Mouse (Mus musculus): ENCODE data around the gene Cyp2b23. TPM values are rescaled to one million over a fixed set of nuclear protein-coding genes. Genes with fewer than 3 reads are reported as not detected.
"Not testable (repeated sequence)": the region's sequence is repeated elsewhere in the genome, so short reads cannot be mapped to it uniquely, and the experiment has no call there.

The Cyp2b23 gene
- total RNA-seq (2021), result not detected

DNA sequence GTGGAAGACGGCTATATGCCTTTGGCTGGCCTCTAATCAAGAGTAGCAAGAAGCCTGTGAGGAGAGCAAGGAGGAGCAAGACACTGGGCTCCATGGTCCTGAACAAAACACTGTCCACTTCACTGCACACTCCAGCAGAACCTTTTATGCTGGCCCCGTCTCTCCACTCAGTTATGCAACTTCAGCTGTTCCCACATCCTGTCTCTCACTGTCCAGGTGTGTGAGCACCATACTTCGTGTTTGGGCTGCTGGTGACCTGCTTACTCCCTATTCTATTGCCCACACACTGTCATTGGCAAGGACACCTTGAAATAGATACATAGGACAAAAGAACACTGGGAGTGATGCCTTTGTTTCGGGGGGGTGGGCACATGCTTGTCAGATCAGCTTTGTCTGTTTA is at the start of gene Cyp2b23:
Cyp2b23 (minus strand) TSS at position 101 of the 400 bp plus-strand sequence.
- intact Hi-C loops (cut with DNase I), result no loop called here
- DNase-seq, result no peak

DNA sequence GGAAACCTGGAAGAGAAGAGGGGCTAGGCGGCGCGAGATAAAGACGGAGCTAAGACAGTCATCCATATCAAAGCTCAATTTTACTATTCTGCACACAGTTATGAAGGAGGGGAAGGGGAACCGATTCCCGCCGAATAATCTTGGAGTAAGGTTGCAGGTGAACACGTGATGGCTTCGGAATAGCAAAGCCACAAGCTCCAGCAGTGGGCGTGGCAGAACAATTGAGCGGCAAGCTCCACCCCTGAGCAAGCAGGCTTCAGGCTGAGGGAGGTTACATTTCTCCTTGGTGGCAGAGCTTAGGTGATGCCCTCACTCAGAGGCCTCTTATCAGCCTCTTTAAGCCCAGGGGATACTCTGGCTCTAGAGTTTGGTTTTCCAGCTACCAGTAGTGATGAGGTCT is 24.8 kb upstream of the Cyp2b23 start:
- intact Hi-C loops (cut with DNase I), result no loop called here
- DNase-seq, result no peak

GRCm38 (mm10) chr7:26707061-26707460 is 20.8 kb upstream of the Cyp2b23 start:
- no peak for DNase-seq
- intact Hi-C loops (cut with DNase I), result no loop called here

GRCm38 (mm10) chr7:26706191-26706590 is 20.0 kb upstream of the Cyp2b23 start:
- intact Hi-C loops (cut with DNase I), result not testable (repeated sequence)

DNA sequence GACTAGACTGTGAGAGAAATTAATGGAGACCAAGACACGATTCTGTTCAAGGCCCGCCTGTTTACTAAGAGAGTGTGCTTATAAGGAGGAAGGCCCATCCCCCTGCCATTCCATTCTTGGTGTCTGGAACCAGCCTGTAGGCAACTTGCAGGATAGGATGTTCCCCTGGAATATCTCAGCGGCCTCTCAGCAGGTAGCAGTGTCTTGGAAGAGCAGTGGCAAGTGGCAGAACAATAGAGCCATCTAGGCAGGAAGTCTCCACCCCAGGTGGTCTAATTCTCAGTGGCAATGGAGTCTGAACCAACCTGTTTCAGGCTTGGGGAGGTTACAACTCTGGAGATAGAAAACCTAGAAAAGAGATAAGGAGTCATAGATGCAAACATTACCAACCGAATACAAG is 13.9 kb upstream of the Cyp2b23 start:
- intact Hi-C loops (cut with DNase I), result no loop called here
- DNase-seq, result no peak

More at GRCm38 (mm10) chr7:26706191-26706590, 20.0 kb upstream of the Cyp2b23 start:
- not testable (repeated sequence) for DNase-seq

DNA sequence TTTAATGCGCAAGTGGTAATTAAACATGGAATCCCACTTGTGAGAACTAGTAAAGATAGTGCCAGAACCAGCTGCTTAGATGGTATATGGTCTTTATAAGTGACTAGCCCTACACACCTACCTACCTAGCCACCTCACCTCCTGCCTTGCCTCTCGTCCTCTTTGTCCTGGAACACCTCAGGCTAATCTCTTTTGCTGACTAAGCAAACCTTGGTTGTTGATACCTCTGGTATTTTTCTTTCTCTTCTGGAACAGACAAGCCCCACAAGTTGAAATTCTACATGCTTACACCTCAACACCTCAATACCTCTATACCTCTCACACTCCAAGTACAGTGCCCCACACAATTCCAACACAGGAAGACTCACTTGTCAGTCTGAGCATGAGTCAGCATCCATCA is 524 bp downstream of the Cyp2b23 start:
- intact Hi-C loops (cut with DNase I), result no loop called here

DNA sequence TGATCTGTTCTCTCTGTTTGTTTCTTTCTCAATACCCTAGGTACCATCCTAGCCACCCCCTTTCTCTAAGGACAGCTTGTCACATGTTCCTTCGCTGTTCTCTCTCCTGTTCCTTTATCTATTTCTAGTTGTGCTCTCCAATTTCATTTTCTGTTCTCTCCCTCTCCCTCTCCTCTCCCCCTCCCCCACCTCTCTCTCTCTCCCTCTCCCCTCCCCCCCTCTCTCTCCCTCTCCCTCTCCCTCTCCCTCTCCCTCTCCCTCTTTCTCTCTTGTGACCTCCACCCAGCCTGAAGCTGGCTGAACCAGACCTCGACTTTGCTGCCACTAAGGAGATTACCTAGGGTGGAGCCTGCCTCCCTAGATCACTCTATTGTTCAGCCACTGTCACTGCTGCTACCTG is 18.8 kb downstream of the Cyp2b23 start:
- DNase-seq; intact Hi-C loops (cut with DNase I): not testable (repeated sequence)

More for the DNA sequence above, 524 bp downstream of the Cyp2b23 start:
- DNase-seq, result no peak

DNA sequence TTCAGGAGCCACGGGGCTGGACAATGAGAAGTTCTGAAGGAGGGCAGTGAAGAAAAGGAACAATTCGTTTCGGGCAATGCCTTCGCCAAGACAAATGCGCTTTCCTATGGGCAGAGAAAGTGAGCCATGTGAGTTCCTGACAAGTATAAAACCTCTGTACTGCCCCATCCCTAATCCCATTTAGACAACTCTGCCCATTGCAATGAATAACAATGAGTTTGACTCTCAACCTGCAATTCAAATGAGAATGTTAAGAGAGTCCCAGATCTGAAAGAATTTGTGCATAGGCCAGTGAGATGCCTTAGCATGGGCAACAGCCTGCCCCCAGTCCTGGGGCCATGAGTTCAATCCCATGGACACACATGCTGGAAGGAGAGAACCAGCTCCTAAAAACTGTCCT is 20.2 kb downstream of the Cyp2b23 start:
- DNase-seq, result no peak
- intact Hi-C loops (cut with DNase I), result no loop called here

- intact Hi-C loops (cut with DNase I), result loop anchor here (10.0 kb wide), 1 partner anchor 354 kb away; the partner anchor contains the start of gene Vmn1r184
- DNase-seq, result not testable (repeated sequence)
Observed at GRCm38 (mm10) chr7:26618364-26618763, 67.9 kb downstream of the Cyp2b23 start, which contains the start of gene Vmn1r185. Gene Vmn1r185, minus strand, starts transcription at chr7:26618464.

Other genes starting within 250 kb of the Cyp2b23 start
- not detected for gene Nlrp9a, start 151.4 kb downstream of the Cyp2b23 start, total RNA-seq (2021)
- not detected for gene Vmn1r185, start 68.0 kb downstream of the Cyp2b23 start, total RNA-seq (2021)
- not detected for gene Cyp2b19, start 70.7 kb upstream of the Cyp2b23 start, total RNA-seq (2021)
- gene Cyp2g1, start 122.5 kb upstream of the Cyp2b23 start, total RNA-seq (2021), result not detected
- under 1 TPM in 1 of 2 experiments, not detected in 1; 0.74 TPM for gene Cyp2a5, start 148.9 kb upstream of the Cyp2b23 start, total RNA-seq (2021)